ENCODE assay signal across 21 mouse cellular contexts in the genomic region with DNA sequence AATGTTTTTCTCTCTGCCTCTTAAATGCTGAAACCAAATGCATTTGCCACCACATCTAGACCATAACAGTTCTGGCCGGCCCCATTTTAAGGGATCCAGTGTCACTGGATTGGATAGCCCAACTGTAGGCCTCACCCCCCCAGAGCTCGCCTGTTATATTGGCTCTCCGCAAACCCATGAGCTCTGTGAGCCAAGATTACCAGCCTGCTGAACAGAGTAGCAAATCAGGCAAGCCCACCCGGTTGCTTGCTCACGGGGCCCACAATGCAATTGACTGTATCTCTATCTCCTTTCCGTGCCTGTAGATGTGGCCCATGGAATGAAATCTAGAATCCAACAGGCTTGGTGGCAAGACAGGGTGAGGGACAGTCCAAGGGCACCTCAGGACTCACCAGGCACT. TPM values are rescaled to one million over a fixed set of nuclear protein-coding genes. Genes with fewer than 3 reads are reported as not detected.
"Had no signal": no experiment of that assay in that cellular context is flagged by ENCODE, and none has a peak within 500 bp of the region (broad histone marks: within the 10 kb centered on the region; RNA-seq: fewer than 3 reads in every experiment).

No protein-coding gene starts in this region.

- H3K9me3 ChIP-seq: midbrain, embryonic 10.5 days; midbrain, embryonic 12.5 days; neural tube, embryonic 12.5 days; stomach, embryonic 15.5 days had no signal

- H3K4me1 ChIP-seq: neural tube, embryonic 12.5 days had no signal

- H3K4me3 ChIP-seq: midbrain, embryonic 10.5 days; midbrain, embryonic 12.5 days; myocyte; neural tube, embryonic 12.5 days; stomach, embryonic 15.5 days had no signal

- H3K36me3 ChIP-seq: midbrain, embryonic 10.5 days; midbrain, embryonic 12.5 days; neural tube, embryonic 12.5 days; stomach, embryonic 15.5 days had no signal

- H3K9ac ChIP-seq: lung, embryonic 14.5 days; midbrain, embryonic 12.5 days; neural tube, embryonic 12.5 days; stomach, embryonic 15.5 days had no signal

- H3K4me2 ChIP-seq: lung, embryonic 14.5 days; midbrain, embryonic 12.5 days; neural tube, embryonic 12.5 days; stomach, embryonic 15.5 days had no signal

- ATAC-seq: midbrain, embryonic 16.5 days had no signal

- H3K27ac ChIP-seq: midbrain, embryonic 10.5 days; midbrain, embryonic 12.5 days; neural tube, embryonic 12.5 days; stomach, embryonic 15.5 days; stomach, postnatal 0 days had no signal

- DNase-seq: lung, adult 18-20 months; lung, embryonic 14.5 days; lung, postnatal 10 days; lung, postnatal 4 days; midbrain, embryonic 14.5 days; right cerebral cortex, postnatal 14 days; thymus, adult 2 months; thymus, postnatal 25 days; thymus, postnatal 4 days had no signal

RNA-seq across cellular contexts. Expression of a gene that starts 6.9 kb away (rescaled TPM):
- total RNA-seq: megakaryocyte, adult 5-6 weeks; megakaryocyte-erythroid progenitor cell, adult 5-6 weeks had no signal

RNA-seq across cellular contexts. Expression of a gene that starts 29.6 kb away (rescaled TPM):
- total RNA-seq: megakaryocyte-erythroid progenitor cell, adult 5-6 weeks had no signal
- polyA plus RNA-seq: lung, embryonic 14.5 days; lung, embryonic 16.5 days; midbrain, embryonic 10.5 days; midbrain, embryonic 12.5 days; midbrain, embryonic 14.5 days; myocyte; spleen, adult 2 months; stomach, postnatal 0 days; urinary bladder, adult 2 months had no signal
